Mouse (Mus musculus) liver, embryonic 12.5 days (tissue): ENCODE results near the gene Rims3. TPM values are rescaled to one million over a fixed set of nuclear protein-coding genes. Genes with fewer than 3 reads are reported as not detected.
A peak's percentile ranks its signal among the peaks of the same experiment; 100 is the strongest.

Experiments
- ATAC-seq: fragments of 200-750 bp; cut with Nextera tagmentation; 2 replicates; pipeline ENCODE4 v1.8.0; 2017; ENCODE audit warnings: moderate number of reproducible peaks, mild to moderate bottlenecking, moderate library complexity
- H3K27ac ChIP-seq: fragments of 300-500 bp; sonication (generic); 2 replicates; pipeline ENCODE4 v1.5.1; 2016; ENCODE audit warnings: mild to moderate bottlenecking
- H3K27me3 ChIP-seq: fragments of 300-500 bp; sonication (generic); replicated peaks from 2 replicates; pipeline ENCODE4 v1.6.1; 2016; ENCODE audit warnings: mild to moderate bottlenecking, moderate library complexity
- H3K36me3 ChIP-seq: fragments of 300-500 bp; sonication (generic); 2 replicates; pipeline ENCODE4 v1.6.1; 2016; ENCODE audit warnings: mild to moderate bottlenecking, moderate library complexity
- H3K4me1 ChIP-seq: fragments of 300-500 bp; sonication (generic); 2 replicates; pipeline ENCODE4 v1.6.1; 2016
- H3K4me2 ChIP-seq: fragments of 300-500 bp; sonication (generic); 2 replicates; pipeline ENCODE4 v1.6.1; 2016; ENCODE audit warnings: mild to moderate bottlenecking, moderate library complexity
- H3K4me3 ChIP-seq: fragments of 300-500 bp; sonication (generic); 2 replicates; pipeline ENCODE4 v1.5.1; 2016; ENCODE audit warnings: mild to moderate bottlenecking, moderate library complexity
- H3K9ac ChIP-seq: fragments of 300-500 bp; sonication (generic); 2 replicates; pipeline ENCODE4 v1.6.1; 2016; ENCODE audit warnings: mild to moderate bottlenecking, moderate library complexity
- H3K9me3 ChIP-seq: fragments of 300-500 bp; sonication (generic); replicated peaks from 2 replicates; pipeline ENCODE4 v1.6.1; 2016; ENCODE audit warnings: mild to moderate bottlenecking, moderate library complexity
- WGBS: fragments of 180-500 bp; shearing (Covaris S2); methylation state at CpG from one replicate; pipeline ENCODE4 v1.1.7; 2016; ENCODE audit not compliant: insufficient replicate concordance; 5-methylcytosine and 5-hydroxymethylcytosine counted together
- polyA plus RNA-seq: library from polyadenylated mRNA; unstranded; fragments of >200 nt; fragmentation: Nextera tagmentation; extraction: Ambion mirVana; gene quantifications from 2 replicates; pipeline ENCODE4 v1.2.1, GENCODE M21; 2016

Rims3 gene
- polyA plus RNA-seq, 1 experiment from 2014 or later, result 0.23 TPM

- H3K4me2 ChIP-seq, result peak overlapping the region; percentile 96
- 0 out of 2 replicates have a peak, but pooled peaks cover 4% of the 10 kb centered on the region for H3K9me3 ChIP-seq
- peak overlapping the region; percentile 61; the same call in 1 of the 2 replicates for H3K9ac ChIP-seq
- peak overlapping the region; percentile 66 for H3K4me3 ChIP-seq
- 28% methylated on average over 7 of the region's 7 CpGs for WGBS
- no peak for ATAC-seq
- no peaks in the 10 kb centered on the region for H3K36me3 ChIP-seq
- H3K27me3 ChIP-seq, result peaks cover 82% of the 10 kb centered on the region
- no peak overlapping the region for H3K27ac ChIP-seq
- peaks cover 9% of the 10 kb centered on the region for H3K4me1 ChIP-seq
Observed at GRCm38 (mm10) chr4:120855360-120856060, 894 bp downstream of the Rims3 start.

- Histone ChIP-seq H3K9ac (no peak overlapping the region), H3K36me3 (no peaks in the 10 kb centered on the region), H3K4me2 (no peak overlapping the region), H3K4me3 (no peak overlapping the region), H3K4me1 (peaks cover 9% of the 10 kb centered on the region), H3K27me3 (peaks cover 89% of the 10 kb centered on the region), H3K9me3 (0 out of 2 replicates have a peak, but pooled peaks cover 4% of the 10 kb centered on the region), H3K27ac (no peak overlapping the region)
- no peak for ATAC-seq
- 42% methylated on average over 5 of the region's 5 CpGs for WGBS
Observed at GRCm38 (mm10) chr4:120856376-120856775, 1.8 kb downstream of the Rims3 start.

- WGBS, result 56% methylated on average over 7 of the region's 7 CpGs
- no peak overlapping the region for H3K4me3 ChIP-seq
- ATAC-seq, result no peak
Observed at GRCm38 (mm10) chr4:120859865-120860264, 5.2 kb downstream of the Rims3 start.

GRCm38 (mm10) chr4:120866211-120866610, 11.6 kb downstream of the Rims3 start:
- Histone ChIP-seq H3K4me2 (no peak overlapping the region), H3K4me1 (no peaks in the 10 kb centered on the region), H3K9me3 (no peaks in the 10 kb centered on the region), H3K9ac (no peak overlapping the region), H3K36me3 (no peaks in the 10 kb centered on the region), H3K27me3 (peaks cover 48% of the 10 kb centered on the region), H3K4me3 (no peak overlapping the region), H3K27ac (no peak overlapping the region)
- ATAC-seq, result no peak
- 8% methylated on average over 6 of the region's 6 CpGs for WGBS

More at GRCm38 (mm10) chr4:120859865-120860264, 5.2 kb downstream of the Rims3 start:
- no peak overlapping the region for H3K9ac ChIP-seq
- H3K4me2 ChIP-seq, result no peak overlapping the region
- H3K27me3 ChIP-seq, result peaks cover 71% of the 10 kb centered on the region
- H3K4me1 ChIP-seq, result peaks cover 5% of the 10 kb centered on the region
- no peak overlapping the region for H3K27ac ChIP-seq
- H3K9me3 ChIP-seq, result no peaks in the 10 kb centered on the region
- no peaks in the 10 kb centered on the region for H3K36me3 ChIP-seq

GRCm38 (mm10) chr4:120868246-120868645, 13.6 kb downstream of the Rims3 start:
- Histone ChIP-seq H3K4me3 (no peak overlapping the region), H3K36me3 (no peaks in the 10 kb centered on the region), H3K9ac (no peak overlapping the region), H3K27ac (no peak overlapping the region), H3K27me3 (peaks cover 41% of the 10 kb centered on the region), H3K9me3 (no peaks in the 10 kb centered on the region), H3K4me1 (no peaks in the 10 kb centered on the region), H3K4me2 (no peak overlapping the region)
- 56% methylated on average over 5 of the region's 5 CpGs for WGBS
- ATAC-seq, result no peak

- WGBS, result 53% methylated on average over 3 of the region's 3 CpGs
Observed at GRCm38 (mm10) chr4:120868988-120869387, 14.4 kb downstream of the Rims3 start.

GRCm38 (mm10) chr4:120870262-120870748, 15.7 kb downstream of the Rims3 start:
- no peaks in the 10 kb centered on the region for H3K9me3 ChIP-seq
- peaks cover 37% of the 10 kb centered on the region for H3K27me3 ChIP-seq
- H3K4me3 ChIP-seq, result no peak overlapping the region
- H3K36me3 ChIP-seq, result no peaks in the 10 kb centered on the region
- no peak overlapping the region for H3K4me2 ChIP-seq
- ATAC-seq, result no peak
- H3K27ac ChIP-seq, result no peak overlapping the region
- H3K9ac ChIP-seq, result no peak overlapping the region
- H3K4me1 ChIP-seq, result no peaks in the 10 kb centered on the region
- 48% methylated on average over 7 of the region's 7 CpGs for WGBS

More at GRCm38 (mm10) chr4:120868988-120869387, 14.4 kb downstream of the Rims3 start:
- Histone ChIP-seq H3K9ac (no peak overlapping the region), H3K27me3 (peaks cover 44% of the 10 kb centered on the region), H3K27ac (no peak overlapping the region), H3K4me1 (no peaks in the 10 kb centered on the region), H3K4me3 (no peak overlapping the region), H3K9me3 (no peaks in the 10 kb centered on the region), H3K4me2 (no peak overlapping the region), H3K36me3 (no peaks in the 10 kb centered on the region)
- ATAC-seq, result no peak

GRCm38 (mm10) chr4:120875961-120876360, 21.3 kb downstream of the Rims3 start:
- Histone ChIP-seq H3K4me2 (no peak overlapping the region), H3K4me3 (no peak overlapping the region), H3K36me3 (no peaks in the 10 kb centered on the region), H3K27me3 (peaks cover 11% of the 10 kb centered on the region; the same call in 1 of the 2 replicates), H3K9me3 (no peaks in the 10 kb centered on the region), H3K9ac (no peak overlapping the region), H3K4me1 (peaks cover 2% of the 10 kb centered on the region; the same call in 1 of the 2 replicates), H3K27ac (no peak overlapping the region)
- 71% methylated on average over 3 of the region's 3 CpGs for whole genome bisulfite sequencing
- no peak for ATAC-seq

GRCm38 (mm10) chr4:120878728-120879127, 24.1 kb downstream of the Rims3 start:
- Histone ChIP-seq H3K9me3 (no peaks in the 10 kb centered on the region), H3K27me3 (peaks cover 8% of the 10 kb centered on the region; the same call in 1 of the 2 replicates), H3K36me3 (no peaks in the 10 kb centered on the region), H3K4me2 (no peak overlapping the region), H3K4me1 (peaks cover 6% of the 10 kb centered on the region; the same call in 1 of the 2 replicates), H3K9ac (no peak overlapping the region), H3K4me3 (no peak overlapping the region), H3K27ac (no peak overlapping the region)
- WGBS, result 68% methylated on average over 3 of the region's 3 CpGs
- no peak for ATAC-seq

GRCm38 (mm10) chr4:120879386-120879785, 24.8 kb downstream of the Rims3 start:
- 28% methylated on average over 4 of the region's 4 CpGs for WGBS
- H3K4me3 ChIP-seq, result no peak overlapping the region
- no peak for ATAC-seq
- peaks cover 6% of the 10 kb centered on the region; the same call in 1 of the 2 replicates for H3K4me1 ChIP-seq
- H3K4me2 ChIP-seq, result no peak overlapping the region
- H3K27me3 ChIP-seq, result 0 out of 2 replicates have a peak, but pooled peaks cover 8% of the 10 kb centered on the region
- H3K27ac ChIP-seq, result no peak overlapping the region
- H3K9me3 ChIP-seq, result no peaks in the 10 kb centered on the region
- no peaks in the 10 kb centered on the region for H3K36me3 ChIP-seq
- no peak overlapping the region for H3K9ac ChIP-seq

- no peak overlapping the region for H3K4me3 ChIP-seq
- no peak overlapping the region for H3K4me2 ChIP-seq
- H3K36me3 ChIP-seq, result no peaks in the 10 kb centered on the region
- WGBS, result 36% methylated on average over 6 of the region's 6 CpGs
- H3K27ac ChIP-seq, result no peak overlapping the region
- 0 out of 2 replicates have a peak, but pooled peaks cover 17% of the 10 kb centered on the region for H3K27me3 ChIP-seq
- no peaks in the 10 kb centered on the region for H3K9me3 ChIP-seq
- no peak for ATAC-seq
- H3K4me1 ChIP-seq, result peaks cover 12% of the 10 kb centered on the region; the same call in 1 of the 2 replicates
- H3K9ac ChIP-seq, result no peak overlapping the region
Observed at GRCm38 (mm10) chr4:120880731-120881432, 26.3 kb downstream of the Rims3 start.
